Mouse (Mus musculus): ENCODE data around the gene Sbf1. TPM values are rescaled to one million over a fixed set of nuclear protein-coding genes. Genes with fewer than 3 reads are reported as not detected.

Gene Sbf1
- polyA plus RNA-seq (2015; fragmentation: Nextera tagmentation; extraction: Ambion mirVana), result 36.5 and 38.4 TPM in 2 replicates

DNA sequence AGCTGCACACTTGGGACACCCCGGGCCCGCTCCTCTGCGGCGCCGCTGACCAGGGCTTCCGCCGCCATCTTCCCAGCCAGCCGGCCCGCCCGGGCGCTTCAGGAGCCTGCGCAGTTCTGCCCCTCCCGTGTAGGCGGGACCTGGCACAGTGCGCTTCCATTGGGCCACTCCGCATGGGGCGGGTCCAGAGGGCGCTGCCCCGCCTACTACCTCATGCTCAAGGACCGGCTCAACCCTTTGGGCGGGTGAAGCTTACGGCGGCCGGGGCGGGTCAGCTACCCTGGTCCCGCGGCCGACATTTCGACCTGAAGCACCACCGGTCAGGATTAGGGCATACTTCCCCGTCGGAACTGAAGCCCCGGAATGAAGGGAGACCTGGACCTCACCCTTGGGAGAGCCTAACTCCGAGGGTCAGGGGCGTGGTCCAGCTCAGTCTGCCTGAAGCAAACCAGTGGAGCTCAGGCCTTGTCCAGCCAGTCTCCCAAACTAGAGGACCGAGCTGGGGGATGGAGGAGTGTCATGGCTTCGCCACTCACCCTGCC is at the start of gene Sbf1:
TSS of gene Sbf1 (minus strand) at position 122 of the 542 bp plus-strand sequence.

DNA sequence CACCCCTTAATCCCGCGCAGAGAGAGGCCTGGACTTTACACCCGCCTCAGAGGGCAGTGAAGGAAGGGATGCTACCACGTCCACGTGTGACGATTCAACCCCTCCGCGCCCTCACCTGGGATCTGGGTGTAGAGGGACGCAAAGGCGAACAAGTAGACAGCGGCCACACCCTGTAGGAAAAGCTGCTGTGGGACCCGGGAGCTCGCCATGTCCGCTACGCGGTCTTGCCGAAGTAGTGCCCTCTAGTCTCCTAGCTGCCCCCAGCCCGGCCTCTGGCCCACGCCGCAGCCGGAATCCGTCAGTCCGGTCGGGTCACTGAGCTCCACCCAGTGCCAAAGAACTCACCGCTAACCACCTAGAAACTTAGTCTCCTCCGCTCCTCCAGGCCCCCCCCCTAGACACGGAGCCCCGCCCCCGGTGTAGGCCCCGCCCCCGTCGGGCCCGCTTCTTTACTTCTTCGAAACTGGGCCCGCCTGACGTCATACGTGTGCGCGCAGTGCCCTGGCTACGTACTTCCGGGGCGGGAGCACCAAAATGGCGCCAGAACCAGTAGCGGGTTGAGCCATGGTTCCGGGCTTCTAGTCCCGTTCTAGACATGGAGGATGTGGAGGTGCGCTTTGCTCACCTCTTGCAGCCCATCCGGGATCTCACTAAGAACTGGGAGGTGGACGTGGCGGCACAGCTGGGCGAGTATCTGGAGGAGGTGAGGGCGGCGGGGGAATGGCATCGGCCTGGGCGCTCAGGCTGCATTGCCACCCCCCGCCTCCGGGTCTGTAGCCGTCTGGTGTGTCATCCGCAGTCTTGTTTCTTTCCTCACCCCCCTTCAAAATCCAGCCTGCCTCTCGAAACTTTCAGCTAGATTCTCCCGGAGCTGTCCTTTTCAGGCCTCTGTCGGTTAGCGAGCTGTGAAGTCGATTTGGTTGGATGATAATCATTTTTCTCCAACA is 40.4 kb upstream of the Sbf1 start, which contains the start of the genes Lmf2 and Ncaph2:
TSS of gene Lmf2 (minus strand) at position 419 of the 947 bp plus-strand sequence.
TSS of gene Ncaph2 (plus strand) at position 479 of the 947 bp plus-strand sequence.

DNA sequence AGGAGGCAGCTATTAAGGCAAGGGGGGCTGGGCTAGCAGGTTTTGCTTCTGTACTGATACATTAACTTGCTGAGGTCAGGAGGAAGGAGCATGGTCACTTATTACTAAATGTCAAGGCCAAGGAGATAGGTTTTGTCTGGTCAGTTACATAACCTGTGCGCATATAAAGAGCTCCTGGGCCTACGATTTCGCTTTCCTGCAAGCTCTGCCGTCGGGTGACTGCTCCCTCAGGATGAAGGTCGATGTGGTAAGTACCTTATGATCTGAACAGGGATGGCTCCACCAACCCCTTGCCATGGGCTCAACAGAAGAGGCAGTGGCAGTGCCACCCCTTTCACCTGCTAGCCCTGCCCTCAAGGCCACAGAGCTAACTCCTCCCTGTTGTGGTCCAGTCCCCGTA is 19.2 kb upstream of the Sbf1 start, which contains the start of gene Miox:
TSS of gene Miox (plus strand) at position 128 of the 400 bp plus-strand sequence.

DNA sequence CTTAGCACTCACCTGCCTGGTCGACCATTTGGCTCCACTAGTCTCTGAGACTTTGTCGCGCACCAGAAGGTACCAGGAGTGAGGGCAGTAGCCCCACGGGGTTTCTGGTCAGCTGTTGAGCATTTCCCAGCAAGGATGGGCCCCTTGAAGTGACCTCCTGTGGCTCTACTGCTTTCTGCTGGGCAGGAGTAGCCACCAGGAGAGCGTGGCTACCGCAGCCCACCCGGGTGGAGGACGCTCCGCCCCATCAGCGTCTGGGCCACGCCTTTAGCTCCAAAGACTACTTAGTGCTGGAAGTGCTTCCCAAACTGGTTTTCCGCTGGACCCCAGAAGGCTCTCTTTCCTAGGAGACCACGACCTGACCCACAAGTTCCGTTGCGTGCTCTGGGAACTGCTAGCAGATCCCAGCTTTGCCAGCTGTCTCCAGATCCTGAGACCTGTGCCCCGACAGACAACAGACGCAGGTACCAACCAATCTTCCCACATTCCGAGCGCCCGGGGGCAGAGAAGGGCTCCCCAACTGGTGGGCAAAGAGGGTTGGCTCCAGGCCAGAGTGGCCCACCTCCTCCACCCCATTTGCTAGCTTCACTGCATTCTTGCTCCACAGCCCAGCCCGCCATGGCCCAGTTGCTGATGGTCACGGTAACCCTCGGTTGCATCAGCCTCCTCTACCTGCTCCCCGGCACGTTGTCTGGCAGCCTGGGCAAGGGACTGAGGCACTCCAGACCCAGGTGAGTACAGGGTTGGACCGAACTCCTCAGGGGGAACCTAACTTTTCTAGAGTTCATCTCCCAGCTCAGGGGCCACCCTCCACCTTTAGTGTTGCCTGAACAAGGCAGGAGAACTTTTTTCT is 7.8 kb upstream of the Sbf1 start, which contains the start of gene Adm2:
TSS of gene Adm2 (plus strand) at position 51 of the 853 bp plus-strand sequence.

Other genes with a start within 250 kb of the Sbf1 start
- 16.9 and 20.7 TPM in 2 replicates for gene Trabd, start 240.2 kb downstream of the Sbf1 start, polyA plus RNA-seq (2015; fragmentation: Nextera tagmentation; extraction: Ambion mirVana)
- gene Selenoo, start 226.2 kb downstream of the Sbf1 start, polyA plus RNA-seq (2015; fragmentation: Nextera tagmentation; extraction: Ambion mirVana), result 8.0 and 9.3 TPM in 2 replicates
- 7.9 and 8.7 TPM in 2 replicates for gene Tubgcp6, start 192.2 kb downstream of the Sbf1 start, polyA plus RNA-seq (2015; fragmentation: Nextera tagmentation; extraction: Ambion mirVana)
- 11.4 and 11.9 TPM in 2 replicates for gene Hdac10, start 186.6 kb downstream of the Sbf1 start, polyA plus RNA-seq (2015; fragmentation: Nextera tagmentation; extraction: Ambion mirVana)
- gene Mapk12, start 174.6 kb downstream of the Sbf1 start, polyA plus RNA-seq (2015; fragmentation: Nextera tagmentation; extraction: Ambion mirVana), result 1.8 and 2.3 TPM in 2 replicates
- gene Mapk11, start 165.7 kb downstream of the Sbf1 start, polyA plus RNA-seq (2015; fragmentation: Nextera tagmentation; extraction: Ambion mirVana), result 0.87 and 1.3 TPM in 2 replicates
- gene Plxnb2, start 134.5 kb downstream of the Sbf1 start, polyA plus RNA-seq (2015; fragmentation: Nextera tagmentation; extraction: Ambion mirVana), result 25.8 and 35.7 TPM in 2 replicates
- 3.8 and 4.0 TPM in 2 replicates for gene Dennd6b, start 118.8 kb downstream of the Sbf1 start, polyA plus RNA-seq (2015; fragmentation: Nextera tagmentation; extraction: Ambion mirVana)
- 46.2 and 46.5 TPM in 2 replicates for gene Ppp6r2, start 103.8 kb downstream of the Sbf1 start, polyA plus RNA-seq (2015; fragmentation: Nextera tagmentation; extraction: Ambion mirVana)
- gene Adm2, start 7.4 kb upstream of the Sbf1 start, polyA plus RNA-seq (2015; fragmentation: Nextera tagmentation; extraction: Ambion mirVana), result 0.16 TPM in 1 of 2 replicates, not detected in the other
- gene Miox, start 19.1 kb upstream of the Sbf1 start, polyA plus RNA-seq (2015; fragmentation: Nextera tagmentation; extraction: Ambion mirVana), result not detected in 2 replicates
- 28.5 and 29.5 TPM in 2 replicates for gene Lmf2, start 40.3 kb upstream of the Sbf1 start, polyA plus RNA-seq (2015; fragmentation: Nextera tagmentation; extraction: Ambion mirVana)
- gene Ncaph2, start 40.4 kb upstream of the Sbf1 start, polyA plus RNA-seq (2015; fragmentation: Nextera tagmentation; extraction: Ambion mirVana), result 134 and 143 TPM in 2 replicates
- gene Sco2, start 58.5 kb upstream of the Sbf1 start, polyA plus RNA-seq (2015; fragmentation: Nextera tagmentation; extraction: Ambion mirVana), result 4.5 and 4.6 TPM in 2 replicates
- 0.82 and 1.4 TPM in 2 replicates for gene Tymp, start 61.7 kb upstream of the Sbf1 start, polyA plus RNA-seq (2015; fragmentation: Nextera tagmentation; extraction: Ambion mirVana)
- gene Odf3b, start 64.0 kb upstream of the Sbf1 start, polyA plus RNA-seq (2015; fragmentation: Nextera tagmentation; extraction: Ambion mirVana), result 4.3 and 4.7 TPM in 2 replicates
- gene Klhdc7b, start 69.6 kb upstream of the Sbf1 start, polyA plus RNA-seq (2015; fragmentation: Nextera tagmentation; extraction: Ambion mirVana), result 0.04 TPM in 1 of 2 replicates, not detected in the other
- not detected in 2 replicates for gene Syce3, start 95.2 kb upstream of the Sbf1 start, polyA plus RNA-seq (2015; fragmentation: Nextera tagmentation; extraction: Ambion mirVana)
- gene Cpt1b, start 110.6 kb upstream of the Sbf1 start, polyA plus RNA-seq (2015; fragmentation: Nextera tagmentation; extraction: Ambion mirVana), result 0.46 and 0.59 TPM in 2 replicates
- gene C730034F03Rik, start 114.3 kb upstream of the Sbf1 start, polyA plus RNA-seq (2015; fragmentation: Nextera tagmentation; extraction: Ambion mirVana), result 3.5 and 3.7 TPM in 2 replicates
- not detected in 2 replicates for gene Gm44502, start 114.4 kb upstream of the Sbf1 start, polyA plus RNA-seq (2015; fragmentation: Nextera tagmentation; extraction: Ambion mirVana)
- gene Chkb, start 114.6 kb upstream of the Sbf1 start, polyA plus RNA-seq (2015; fragmentation: Nextera tagmentation; extraction: Ambion mirVana), result 42.4 and 51.5 TPM in 2 replicates
- 0.06 TPM in 1 of 2 replicates, not detected in the other for gene Mapk8ip2, start 138.6 kb upstream of the Sbf1 start, polyA plus RNA-seq (2015; fragmentation: Nextera tagmentation; extraction: Ambion mirVana)
- gene Arsa, start 162.1 kb upstream of the Sbf1 start, polyA plus RNA-seq (2015; fragmentation: Nextera tagmentation; extraction: Ambion mirVana), result 7.9 and 10.0 TPM in 2 replicates
- 1.9 and 2.1 TPM in 2 replicates for gene Shank3, start 184.3 kb upstream of the Sbf1 start, polyA plus RNA-seq (2015; fragmentation: Nextera tagmentation; extraction: Ambion mirVana)